Mouse (Mus musculus) forelimb bud, embryonic 11.5 days (tissue): ENCODE measurements around the gene Tm9sf4.

ENCODE experiments used
- DNase-seq: peaks from one replicate; pipeline ENCODE4 v3.0.0-alpha.2; 2012; ENCODE audit warnings: low read depth, low spot score

Gene Tm9sf4

GRCm38 (mm10) chr2:153160844-153161683 lies at the start of gene Tm9sf4:
TSS of gene Tm9sf4 (plus strand) at chr2:153161303.
- DNase-seq = peak; percentile 92

- DNase-seq = no peak
These were observed 45.4 kb upstream of the Tm9sf4 start for GRCm38 (mm10) chr2:153115679-153116081.

- DNase-seq = no peak
These were observed 44.0 kb upstream of the Tm9sf4 start for GRCm38 (mm10) chr2:153117051-153117486.

- no peak for DNase-seq
These were observed 41.6 kb upstream of the Tm9sf4 start for GRCm38 (mm10) chr2:153119488-153119887.

- no peak for DNase-seq
These were observed 41.0 kb upstream of the Tm9sf4 start for GRCm38 (mm10) chr2:153120126-153120525.

GRCm38 (mm10) chr2:153121821-153122615 lies 39.1 kb upstream of the Tm9sf4 start:
- DNase-seq = no peak

GRCm38 (mm10) chr2:153122701-153123100 lies 38.4 kb upstream of the Tm9sf4 start:
- DNase-seq = no peak

GRCm38 (mm10) chr2:153125875-153126274 lies 35.2 kb upstream of the Tm9sf4 start:
- no peak for DNase-seq

- no peak for DNase-seq
These were observed 30.1 kb upstream of the Tm9sf4 start for GRCm38 (mm10) chr2:153131019-153131418.

GRCm38 (mm10) chr2:153134237-153134636 lies 26.9 kb upstream of the Tm9sf4 start:
- no peak for DNase-seq

- DNase-seq = no peak
These were observed 24.9 kb upstream of the Tm9sf4 start for GRCm38 (mm10) chr2:153136211-153136610.

- no peak for DNase-seq
These were observed 21.9 kb upstream of the Tm9sf4 start for GRCm38 (mm10) chr2:153139158-153139557.

- DNase-seq = no peak
These were observed 21.0 kb upstream of the Tm9sf4 start for GRCm38 (mm10) chr2:153139996-153140613.

- DNase-seq = peak; percentile 65
These were observed 18.4 kb upstream of the Tm9sf4 start for GRCm38 (mm10) chr2:153142620-153143199.

GRCm38 (mm10) chr2:153145346-153145745 lies 15.8 kb upstream of the Tm9sf4 start:
- no peak for DNase-seq

- DNase-seq = no peak
These were observed 13.9 kb upstream of the Tm9sf4 start for GRCm38 (mm10) chr2:153147236-153147635.

GRCm38 (mm10) chr2:153147715-153148114 lies 13.4 kb upstream of the Tm9sf4 start:
- peak; percentile 59 for DNase-seq

- DNase-seq = no peak
These were observed 11.4 kb upstream of the Tm9sf4 start for GRCm38 (mm10) chr2:153149742-153150141.

GRCm38 (mm10) chr2:153151026-153151425 lies 10.1 kb upstream of the Tm9sf4 start:
- no peak for DNase-seq

GRCm38 (mm10) chr2:153151926-153152665 lies 9.0 kb upstream of the Tm9sf4 start:
- DNase-seq = no peak

GRCm38 (mm10) chr2:153153033-153153450 lies 8.1 kb upstream of the Tm9sf4 start:
- DNase-seq = no peak
